Mouse (Mus musculus) stomach, postnatal 0 days (tissue): ENCODE measurements around the gene E130114P18Rik. TPM values are rescaled to one million over a fixed set of nuclear protein-coding genes. Genes with fewer than 3 reads are reported as not detected.

Source experiments
- ATAC-seq: fragments of 200-750 bp; cut with Nextera tagmentation; 2 replicates; pipeline ENCODE4 v1.8.0; 2017; ENCODE audit not compliant: low FRiP score, low TSS enrichment
- DNase-seq: peaks from one replicate; pipeline ENCODE4 v3.0.0-alpha.2; 2016; ENCODE audit warnings: low spot score
- H3K27ac ChIP-seq: fragments of 300-500 bp; sonication (generic); replicated peaks from 2 replicates; pipeline ENCODE4 v1.5.1; 2014; ENCODE audit warnings: mild to moderate bottlenecking, control low read depth
- H3K27me3 ChIP-seq: fragments of 300-500 bp; sonication (generic); 2 replicates; pipeline ENCODE4 v1.6.1; 2014; ENCODE audit warnings: low read length; ENCODE audit not compliant: control insufficient read depth, insufficient read depth
- H3K36me3 ChIP-seq: fragments of 300-500 bp; sonication (generic); 2 replicates; pipeline ENCODE4 v1.6.1; 2014; ENCODE audit warnings: low read length, mixed read lengths; ENCODE audit not compliant: control insufficient read depth, insufficient read depth
- H3K4me1 ChIP-seq: fragments of 300-500 bp; sonication (generic); replicated peaks from 2 replicates; pipeline ENCODE4 v1.6.1; 2014; ENCODE audit warnings: antibody characterized with exemption; ENCODE audit not compliant: control insufficient read depth, insufficient read depth
- H3K4me2 ChIP-seq: fragments of 300-500 bp; sonication (generic); replicated peaks from 2 replicates; pipeline ENCODE4 v1.6.1; 2014; ENCODE audit warnings: low read depth, mild to moderate bottlenecking, control low read depth, moderate library complexity
- H3K4me3 ChIP-seq: fragments of 300-500 bp; sonication (generic); 2 replicates; pipeline ENCODE4 v1.5.1; 2014; ENCODE audit warnings: low read depth, low read length, control low read depth
- H3K9ac ChIP-seq: fragments of 300-500 bp; sonication (generic); 2 replicates; pipeline ENCODE4 v1.6.1; 2014; ENCODE audit warnings: mild to moderate bottlenecking, low read length, control low read depth, mixed read lengths
- H3K9me3 ChIP-seq: fragments of 300-500 bp; sonication (generic); 2 replicates; pipeline ENCODE4 v1.6.1; 2016; ENCODE audit warnings: low read length; ENCODE audit not compliant: control insufficient read depth
- CTCF ChIP-seq: IDR thresholded peaks from 2 replicates; pipeline ENCODE4 v1.5.1; 2016; ENCODE audit warnings: antibody characterized with exemption, low read depth, mild to moderate bottlenecking, moderate library complexity
- EP300 ChIP-seq: optimal IDR thresholded peaks from 2 replicates; pipeline ENCODE3; 2016; ENCODE audit warnings: antibody characterized with exemption
- WGBS: fragments of 180-500 bp; shearing (Covaris S2); extraction: QIAGEN DNeasy Blood & Tissue Kit; methylation state at CpG from one replicate; pipeline ENCODE4 v1.1.7; 2014; 5-methylcytosine and 5-hydroxymethylcytosine counted together
- polyA plus RNA-seq: library from polyadenylated mRNA; unstranded; fragments of >200 nt; fragmentation: Nextera tagmentation; extraction: Ambion mirVana; gene quantifications from 2 replicates; pipeline ENCODE4 v1.2.1, GENCODE M21; 2015

The E130114P18Rik gene
- polyA plus RNA-seq, 1 experiment from 2014 or later, result 1.2 TPM

GRCm38 (mm10) chr4:97733392-97733791 lies 44.5 kb downstream of the E130114P18Rik start:
- Histone ChIP-seq H3K4me2 (no peak overlapping the region), H3K9ac (no peak overlapping the region), H3K36me3 (no peaks in the 10 kb centered on the region), H3K4me1 (no peaks in the 10 kb centered on the region), H3K27me3 (no peaks in the 10 kb centered on the region), H3K27ac (no peak overlapping the region), H3K4me3 (no peak overlapping the region), H3K9me3 (no peaks in the 10 kb centered on the region)
- ATAC-seq, result no peak
- 60% methylated on average over 1 of the region's 1 CpGs for WGBS
- no peak for DNase-seq
- no peak for TF ChIP-seq CTCF
- TF ChIP-seq EP300, result no peak

- Histone ChIP-seq H3K4me2 (no peak overlapping the region), H3K27me3 (no peaks in the 10 kb centered on the region), H3K9ac (no peak overlapping the region), H3K4me3 (no peak overlapping the region), H3K27ac (no peak overlapping the region), H3K4me1 (no peaks in the 10 kb centered on the region), H3K9me3 (no peaks in the 10 kb centered on the region), H3K36me3 (no peaks in the 10 kb centered on the region)
- no peak for TF ChIP-seq EP300
- TF ChIP-seq CTCF, result no peak
- ATAC-seq (no peak), DNase-seq (no peak)
- WGBS, result 49% methylated on average over 3 of the region's 3 CpGs
Observed at GRCm38 (mm10) chr4:97730416-97730815, 47.5 kb downstream of the E130114P18Rik start.

- H3K27ac ChIP-seq, result no peak overlapping the region
- no peak for TF ChIP-seq EP300
- no peak for TF ChIP-seq CTCF
- H3K27me3 ChIP-seq, result no peaks in the 10 kb centered on the region
- no peak for DNase-seq
- ATAC-seq, result no peak
- no peaks in the 10 kb centered on the region for H3K4me1 ChIP-seq
- no peak overlapping the region for H3K4me2 ChIP-seq
- H3K36me3 ChIP-seq, result no peaks in the 10 kb centered on the region
- no peak overlapping the region for H3K4me3 ChIP-seq
- no peak overlapping the region for H3K9ac ChIP-seq
- 56% methylated on average over 6 of the region's 6 CpGs for WGBS
- H3K9me3 ChIP-seq, result no peaks in the 10 kb centered on the region
Observed at GRCm38 (mm10) chr4:97729999-97730398, 47.9 kb downstream of the E130114P18Rik start.

- TF ChIP-seq CTCF (no peak), EP300 (no peak)
- Histone ChIP-seq H3K36me3 (no peaks in the 10 kb centered on the region), H3K4me1 (no peaks in the 10 kb centered on the region), H3K27ac (no peak overlapping the region), H3K4me3 (no peak overlapping the region), H3K4me2 (no peak overlapping the region), H3K9me3 (no peaks in the 10 kb centered on the region), H3K27me3 (no peaks in the 10 kb centered on the region), H3K9ac (no peak overlapping the region)
- ATAC-seq, result no peak
- no peak for DNase-seq
- WGBS, result 89% methylated on average over 4 of the region's 4 CpGs
Observed at GRCm38 (mm10) chr4:97728520-97728919, 49.4 kb downstream of the E130114P18Rik start.

GRCm38 (mm10) chr4:97723374-97723773 lies 54.5 kb downstream of the E130114P18Rik start:
- WGBS, result 82% methylated on average over 6 of the region's 6 CpGs
- no peaks in the 10 kb centered on the region for H3K4me1 ChIP-seq
- H3K9me3 ChIP-seq, result no peaks in the 10 kb centered on the region
- TF ChIP-seq EP300, result no peak
- TF ChIP-seq CTCF, result no peak
- DNase-seq, result no peak
- H3K27me3 ChIP-seq, result no peaks in the 10 kb centered on the region
- H3K9ac ChIP-seq, result no peak overlapping the region
- ATAC-seq, result no peak
- H3K27ac ChIP-seq, result no peak overlapping the region
- H3K4me2 ChIP-seq, result no peak overlapping the region
- H3K36me3 ChIP-seq, result no peaks in the 10 kb centered on the region
- no peak overlapping the region for H3K4me3 ChIP-seq

GRCm38 (mm10) chr4:97722666-97723065 lies 55.2 kb downstream of the E130114P18Rik start:
- Histone ChIP-seq H3K9ac (no peak overlapping the region), H3K27ac (no peak overlapping the region), H3K36me3 (no peaks in the 10 kb centered on the region), H3K4me3 (no peak overlapping the region), H3K4me2 (no peak overlapping the region), H3K9me3 (no peaks in the 10 kb centered on the region), H3K4me1 (no peaks in the 10 kb centered on the region), H3K27me3 (no peaks in the 10 kb centered on the region)
- DNase-seq (no peak), ATAC-seq (no peak)
- 54% methylated on average over 10 of the region's 10 CpGs for WGBS
- TF ChIP-seq CTCF, result no peak
- TF ChIP-seq EP300, result no peak
